Mouse (Mus musculus) bone marrow, adult 2 months (tissue): Measurements from ENCODE around the gene Rac1.

Experiments used
- CTCF ChIP-seq: fragments of 200-500 bp; IDR thresholded peaks from 2 replicates; pipeline ENCODE4 v1.5.1; 2011; ENCODE audit warnings: low read length, control low read depth; ENCODE audit not compliant: control insufficient read depth, insufficient read depth
- POLR2A ChIP-seq: fragments of 200-500 bp; IDR thresholded peaks from 2 replicates; pipeline ENCODE4 v1.6.1; 2011; ENCODE audit warnings: low read depth, mild to moderate bottlenecking, control low read depth, low read length, borderline replicate concordance; ENCODE audit not compliant: control insufficient read depth

GRCm38 (mm10) chr5:143489749-143490342 is 38.0 kb downstream of the Rac1 start:
- TF ChIP-seq CTCF (no peak), POLR2A (no peak)
